Mouse (Mus musculus) midbrain, embryonic 12.5 days (tissue): ENCODE results near the gene Rasgrp3. TPM values are rescaled to one million over a fixed set of nuclear protein-coding genes. Genes with fewer than 3 reads are reported as not detected.

Experiments
- ATAC-seq: fragments of 200-750 bp; cut with Nextera tagmentation; 2 replicates; pipeline ENCODE4 v1.8.0; 2017; ENCODE audit warnings: low read depth, moderate TSS enrichment, moderate library complexity; ENCODE audit not compliant: low FRiP score
- H3K27ac ChIP-seq: fragments of 300-500 bp; sonication (generic); replicated peaks from 2 replicates; pipeline ENCODE4 v1.5.1; 2016; ENCODE audit warnings: mild to moderate bottlenecking
- H3K27me3 ChIP-seq: fragments of 300-500 bp; sonication (generic); 2 replicates; pipeline ENCODE4 v1.6.1; 2016; ENCODE audit warnings: mild to moderate bottlenecking
- H3K36me3 ChIP-seq: fragments of 300-500 bp; sonication (generic); 2 replicates; pipeline ENCODE4 v1.6.1; 2016
- H3K4me1 ChIP-seq: fragments of 300-500 bp; sonication (generic); 2 replicates; pipeline ENCODE4 v1.6.1; 2016
- H3K4me2 ChIP-seq: fragments of 300-500 bp; sonication (generic); replicated peaks from 2 replicates; pipeline ENCODE4 v1.6.1; 2016; ENCODE audit warnings: mild to moderate bottlenecking, moderate library complexity
- H3K4me3 ChIP-seq: fragments of 300-500 bp; sonication (generic); 2 replicates; pipeline ENCODE4 v1.5.1; 2016; ENCODE audit warnings: mild to moderate bottlenecking
- H3K9ac ChIP-seq: fragments of 300-500 bp; sonication (generic); replicated peaks from 2 replicates; pipeline ENCODE4 v1.6.1; 2016; ENCODE audit warnings: mild to moderate bottlenecking, moderate library complexity
- H3K9me3 ChIP-seq: fragments of 300-500 bp; sonication (generic); 2 replicates; pipeline ENCODE4 v1.6.1; 2016; ENCODE audit warnings: mild to moderate bottlenecking
- WGBS: fragments of 180-500 bp; shearing (Covaris S2); methylation state at CpG from one replicate; pipeline ENCODE4 v1.1.7; 2016; 5-methylcytosine and 5-hydroxymethylcytosine counted together
- polyA plus RNA-seq: library from polyadenylated mRNA; unstranded; fragments of >200 nt; fragmentation: Nextera tagmentation; extraction: Ambion mirVana; gene quantifications from 2 replicates; pipeline ENCODE4 v1.2.1, GENCODE M21; 2016

Rasgrp3 gene
- polyA plus RNA-seq, 1 experiment from 2014 or later, result 5.7 TPM

DNA sequence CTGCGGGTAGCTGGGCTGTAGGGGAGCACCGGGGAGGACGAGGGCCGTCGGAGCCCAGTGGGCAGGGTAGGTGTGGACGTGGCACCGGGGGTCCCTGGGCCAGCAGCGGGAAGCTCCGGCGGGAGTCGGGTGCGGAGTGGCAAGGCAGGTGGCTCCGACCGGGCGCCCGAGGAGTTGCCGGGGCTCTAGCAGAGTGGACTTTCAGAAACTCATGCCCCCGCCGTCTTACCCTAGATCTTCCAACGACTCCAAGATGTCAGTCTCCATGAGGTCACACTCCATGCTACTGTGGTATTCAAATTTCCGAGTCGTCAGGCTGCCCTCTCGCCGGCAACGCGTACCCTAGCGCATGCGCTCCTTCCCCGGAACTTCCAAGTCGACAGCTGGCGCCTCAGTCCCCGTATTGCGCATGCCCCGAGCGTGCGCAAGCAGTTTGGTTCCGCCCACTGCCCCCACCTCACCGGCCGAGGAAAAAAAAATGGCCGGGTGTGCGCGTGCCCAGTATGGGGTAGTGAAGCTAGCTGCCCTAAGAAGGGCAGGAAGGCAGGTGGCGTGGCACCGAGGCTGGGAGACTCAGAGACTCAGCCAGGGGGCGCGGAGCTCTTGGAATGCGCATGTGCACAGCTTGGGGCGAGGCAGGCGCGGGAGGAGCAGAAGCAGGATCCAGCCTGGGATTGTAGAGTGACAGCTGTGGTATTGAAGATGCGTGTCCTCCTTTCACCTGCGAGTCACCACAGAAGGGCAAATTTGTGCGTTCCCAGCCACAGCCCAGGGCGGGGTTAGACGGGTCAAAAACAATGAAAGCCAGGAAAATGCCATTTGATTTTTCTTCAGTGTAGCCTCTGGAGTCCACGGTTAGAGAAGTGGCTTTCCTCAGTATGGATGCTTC is 116.1 kb downstream of the Rasgrp3 start, which contains the start of gene Fam98a:
TSS of gene Fam98a (minus strand) at position 435 of the 889 bp plus-strand sequence.
- H3K27me3 ChIP-seq, result no peaks in the 10 kb centered on the region
- WGBS, result under 1% methylated on average over 56 of the region's 56 CpGs
- ATAC-seq, result peak; percentile 99
- H3K4me3 ChIP-seq, result peak within 1 kb of the TSS; percentile 80
- peaks cover 7% of the 10 kb centered on the region; the same call in 1 of the 2 replicates for H3K4me1 ChIP-seq
- H3K4me2 ChIP-seq, result peak within 1 kb of the TSS; percentile 76
- no peak within 1 kb of the TSS; the same call in 1 of the 2 replicates for H3K27ac ChIP-seq
- H3K36me3 ChIP-seq, result peaks cover 13% of the 10 kb centered on the region
- H3K9ac ChIP-seq, result peak within 1 kb of the TSS; percentile 75
- no peaks in the 10 kb centered on the region for H3K9me3 ChIP-seq

DNA sequence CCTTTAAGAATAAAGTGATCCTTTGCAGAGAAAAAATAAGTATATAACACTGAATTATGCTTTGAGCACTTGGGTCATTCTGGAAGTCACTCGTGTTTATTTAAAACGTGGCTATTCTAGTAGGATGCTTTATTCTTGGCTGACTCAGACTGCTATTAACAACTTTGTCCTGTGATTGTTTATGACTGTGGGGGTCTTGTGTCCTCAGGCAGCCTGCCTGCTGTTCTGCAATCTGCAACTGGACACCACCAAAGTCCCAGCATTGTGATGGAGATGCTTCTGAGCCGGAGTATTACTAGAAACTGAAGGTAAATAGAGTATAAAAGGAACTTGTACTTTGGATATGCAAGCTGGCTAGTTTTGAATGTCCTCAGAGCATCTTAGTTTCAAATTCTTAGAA is 121.3 kb downstream of the Rasgrp3 start:
- H3K4me2 ChIP-seq, result no peak overlapping the region
- 35% methylated on average over 3 of the region's 3 CpGs for WGBS
- H3K27ac ChIP-seq, result no peak overlapping the region
- no peak overlapping the region for H3K4me3 ChIP-seq
- H3K9me3 ChIP-seq, result no peaks in the 10 kb centered on the region
- no peaks in the 10 kb centered on the region for H3K36me3 ChIP-seq
- ATAC-seq, result no peak
- no peaks in the 10 kb centered on the region for H3K4me1 ChIP-seq
- H3K9ac ChIP-seq, result no peak overlapping the region
- H3K27me3 ChIP-seq, result no peaks in the 10 kb centered on the region

DNA sequence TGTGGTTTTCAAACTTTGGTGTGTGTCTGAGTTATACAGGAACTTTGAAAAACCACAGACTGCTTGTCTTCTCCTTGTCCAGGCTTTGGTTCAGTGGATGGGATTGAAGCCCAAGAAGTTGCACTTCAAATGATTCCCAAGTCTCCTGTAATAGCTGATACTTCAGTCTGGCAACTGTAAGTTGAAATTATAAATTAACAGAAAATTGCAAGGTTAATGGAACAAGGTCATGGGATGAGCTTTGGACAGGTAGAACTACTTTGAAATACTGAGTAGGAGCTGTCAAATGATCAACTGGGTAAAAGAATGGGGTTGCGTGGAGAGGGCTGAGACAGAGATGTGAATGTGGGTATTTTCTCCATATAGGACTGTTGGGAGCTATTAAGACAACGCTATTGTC is 122.3 kb downstream of the Rasgrp3 start:
- ATAC-seq, result no peak
- Histone ChIP-seq H3K27ac (no peak overlapping the region), H3K27me3 (no peaks in the 10 kb centered on the region), H3K36me3 (no peaks in the 10 kb centered on the region), H3K9me3 (no peaks in the 10 kb centered on the region), H3K9ac (no peak overlapping the region), H3K4me3 (no peak overlapping the region), H3K4me2 (no peak overlapping the region), H3K4me1 (no peaks in the 10 kb centered on the region)
- WGBS, result 95% methylated on average over 2 of the region's 2 CpGs

DNA sequence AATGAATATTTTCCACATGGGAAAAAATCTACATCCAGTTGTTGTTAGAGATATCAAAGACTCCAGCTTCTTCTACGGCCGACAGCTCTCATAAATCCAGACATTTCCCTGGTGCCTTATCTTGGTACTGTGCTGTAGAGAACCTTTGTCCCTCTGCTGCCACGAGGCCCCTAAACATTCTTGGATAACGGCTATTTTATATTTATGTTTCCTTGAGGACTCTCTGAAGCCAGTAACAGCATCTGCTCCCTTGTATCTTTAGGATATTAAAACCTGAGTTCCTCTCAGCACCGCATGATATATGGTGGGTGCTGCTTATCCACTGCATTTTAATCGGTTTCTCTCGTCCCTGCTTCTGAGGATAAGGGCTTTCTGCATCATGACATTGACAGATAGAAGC is 139.9 kb downstream of the Rasgrp3 start:
- Histone ChIP-seq H3K27ac (no peak overlapping the region), H3K4me3 (no peak overlapping the region), H3K36me3 (no peaks in the 10 kb centered on the region), H3K4me2 (no peak overlapping the region), H3K9ac (no peak overlapping the region), H3K4me1 (no peaks in the 10 kb centered on the region), H3K9me3 (no peaks in the 10 kb centered on the region), H3K27me3 (no peaks in the 10 kb centered on the region)
- 85% methylated on average over 7 of the region's 7 CpGs for WGBS
- ATAC-seq, result no peak

Other genes starting within 250 kb of the Rasgrp3 start
- gene Fam98a, start 116.0 kb downstream of the Rasgrp3 start, polyA plus RNA-seq, result 28.2 and 30.2 TPM in 2 replicates